Mouse (Mus musculus) heart, postnatal 0 days (tissue): ENCODE results near the gene Cyp4f37.
"Not testable (repeated sequence)": the region's sequence is repeated elsewhere in the genome, so short reads cannot be mapped to it uniquely, and the experiment has no call there.

ENCODE experiments used
- CTCF ChIP-seq: IDR thresholded peaks from 2 replicates; pipeline ENCODE4 v1.5.1; 2016; ENCODE audit warnings: antibody characterized with exemption, control low read depth, low read depth
- EP300 ChIP-seq: IDR thresholded peaks from 2 replicates; pipeline ENCODE4 v1.6.1; 2016; ENCODE audit warnings: antibody characterized with exemption, low read depth

DNA sequence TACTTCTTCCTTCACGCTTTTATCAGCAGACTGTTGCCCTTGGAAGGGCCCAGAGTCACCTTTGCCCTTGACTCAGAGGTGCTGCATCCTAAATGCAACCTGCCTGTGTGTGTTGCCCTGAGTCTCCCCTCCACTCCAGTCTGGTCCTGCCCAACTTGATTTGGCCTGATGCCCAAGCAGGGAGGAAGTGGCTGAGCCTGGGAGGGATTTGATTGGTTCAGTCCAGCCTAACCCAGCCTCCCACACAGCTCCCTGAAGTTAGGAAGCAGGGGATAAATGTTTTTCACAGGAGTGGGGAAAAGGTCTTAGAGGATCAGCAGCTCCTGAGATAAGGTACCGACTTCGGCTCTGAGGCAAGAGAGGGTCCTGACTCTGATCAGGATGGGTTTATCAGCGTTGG lies at the start of gene Cyp4f37:
- not testable (repeated sequence) for TF ChIP-seq EP300, CTCF
